Mouse (Mus musculus) forebrain, postnatal 0 days (tissue): Measurements from ENCODE around the gene Frrs1l. TPM values are rescaled to one million over a fixed set of nuclear protein-coding genes. Genes with fewer than 3 reads are reported as not detected.

Experiments
- ATAC-seq: fragments of 200-750 bp; cut with Nextera tagmentation; 2 replicates; pipeline ENCODE4 v1.8.0; 2017; ENCODE audit warnings: mild to moderate bottlenecking, moderate library complexity
- DNase-seq: peaks from one replicate; pipeline ENCODE4 v3.0.0-alpha.2; 2015
- H3K27ac ChIP-seq: fragments of 300-500 bp; sonication (generic); 2 replicates; pipeline ENCODE4 v1.5.1; 2014; ENCODE audit warnings: low read depth, mild to moderate bottlenecking, antibody characterized with exemption, low read length, moderate library complexity, mixed read lengths
- H3K27me3 ChIP-seq: fragments of 300-500 bp; sonication (generic); 2 replicates; pipeline ENCODE4 v1.6.1; 2014; ENCODE audit warnings: mild to moderate bottlenecking, low read length, mixed read lengths; ENCODE audit not compliant: insufficient read depth
- H3K36me3 ChIP-seq: fragments of 300-500 bp; sonication (generic); 2 replicates; pipeline ENCODE4 v1.6.1; 2014; ENCODE audit warnings: mild to moderate bottlenecking, moderate library complexity; ENCODE audit not compliant: insufficient read depth
- H3K4me1 ChIP-seq: fragments of 300-500 bp; sonication (generic); 2 replicates; pipeline ENCODE4 v1.6.1; 2014; ENCODE audit warnings: antibody characterized with exemption; ENCODE audit not compliant: insufficient read depth
- H3K4me2 ChIP-seq: fragments of 300-500 bp; sonication (generic); 2 replicates; pipeline ENCODE4 v1.6.1; 2014; ENCODE audit warnings: low read depth, mild to moderate bottlenecking, moderate library complexity
- H3K4me3 ChIP-seq: fragments of 300-500 bp; sonication (generic); 2 replicates; pipeline ENCODE4 v1.5.1; 2014; ENCODE audit warnings: low read depth, low read length, mixed read lengths
- H3K9ac ChIP-seq: fragments of 300-500 bp; sonication (generic); 2 replicates; pipeline ENCODE4 v1.6.1; 2014; ENCODE audit warnings: mild to moderate bottlenecking
- H3K9me3 ChIP-seq: fragments of 300-500 bp; sonication (generic); 2 replicates; pipeline ENCODE4 v1.6.1; 2016; ENCODE audit warnings: low read length
- CTCF ChIP-seq: sonication (generic); IDR thresholded peaks from 2 replicates; pipeline ENCODE4 v1.5.1; 2016; ENCODE audit warnings: antibody characterized with exemption, control low read depth, low read depth
- WGBS: fragments of 180-500 bp; shearing (Covaris S2); extraction: QIAGEN DNeasy Blood & Tissue Kit; methylation state at CpG from one replicate; pipeline ENCODE4 v1.1.7; 2014; 5-methylcytosine and 5-hydroxymethylcytosine counted together
- polyA plus RNA-seq: library from polyadenylated mRNA; unstranded; fragments of >200 nt; fragmentation: Nextera tagmentation; extraction: Ambion mirVana; gene quantifications from 2 replicates; pipeline ENCODE4 v1.2.1, GENCODE M21; 2015
- total RNA-seq: library from RNA; depleted of rRNA; stranded (reverse); fragments of >200 nt; gene quantifications from 2 replicates; pipeline ENCODE4 v1.2.3, GENCODE M21; 2014

Frrs1l gene
- total and polyA plus RNA-seq, 2 experiments from 2014 or later: 25.2 to 43.4 TPM

DNA sequence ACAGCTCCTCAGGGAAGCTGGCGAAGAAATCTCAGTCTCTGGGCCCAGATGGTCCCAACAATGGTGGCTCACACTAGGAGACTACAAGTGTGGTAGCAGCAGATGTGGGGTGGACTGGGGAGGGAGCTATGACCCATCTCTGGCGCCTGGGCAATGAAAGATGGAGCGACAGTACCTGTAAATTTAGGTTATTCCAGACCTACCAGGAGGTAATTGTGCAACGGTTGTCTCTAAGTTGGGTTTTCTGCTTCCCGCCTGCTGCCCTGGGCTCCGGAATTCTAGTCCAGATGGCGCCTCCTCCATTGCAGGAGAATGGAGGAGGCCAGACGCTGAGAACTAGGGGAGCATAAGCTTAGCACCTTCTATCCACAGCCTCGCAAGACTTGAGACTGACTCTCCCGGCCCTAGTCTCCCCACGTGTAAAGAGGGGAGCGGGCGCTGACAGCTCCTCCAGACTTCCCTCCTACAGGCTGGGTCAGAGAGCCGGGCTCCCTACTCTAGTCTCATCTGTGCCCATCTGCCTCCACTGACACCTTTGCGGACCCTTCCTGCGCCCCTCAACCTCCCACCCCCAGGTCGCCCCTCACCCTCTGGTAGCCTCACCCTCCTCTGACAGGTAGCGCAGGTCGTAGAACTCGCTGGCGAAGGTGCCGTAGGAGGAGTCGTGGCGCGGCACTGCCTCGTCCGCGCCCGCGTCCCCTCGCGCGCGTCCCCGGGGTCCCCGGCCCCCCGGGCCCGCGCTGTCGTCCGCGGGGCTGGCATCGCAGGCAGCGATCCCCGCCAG is 568 bp downstream of the Frrs1l start:
- no peaks in the 10 kb centered on the region for H3K36me3 ChIP-seq
- H3K27me3 ChIP-seq: no peaks in the 10 kb centered on the region
- peak overlapping the region; percentile 75 for H3K4me3 ChIP-seq
- ATAC-seq (peak; percentile 85), DNase-seq (peak; percentile 77)
- H3K4me1 ChIP-seq: no peaks in the 10 kb centered on the region
- TF ChIP-seq CTCF: no peak
- H3K4me2 ChIP-seq: peak overlapping the region; percentile 81
- H3K9ac ChIP-seq: peak overlapping the region; percentile 81
- H3K27ac ChIP-seq: peak overlapping the region; percentile 89
- 2% methylated on average over 45 of the region's 45 CpGs for WGBS
- no peaks in the 10 kb centered on the region for H3K9me3 ChIP-seq

- WGBS: 76% methylated on average over 7 of the region's 7 CpGs
- no peak for TF ChIP-seq CTCF
- no peaks in the 10 kb centered on the region for H3K9me3 ChIP-seq
- H3K4me2 ChIP-seq: no peak overlapping the region
- H3K4me1 ChIP-seq: no peaks in the 10 kb centered on the region
- no peak for DNase-seq
- no peak for ATAC-seq
- no peak overlapping the region for H3K9ac ChIP-seq
- peaks cover 33% of the 10 kb centered on the region for H3K36me3 ChIP-seq
- H3K4me3 ChIP-seq: no peak overlapping the region
- no peaks in the 10 kb centered on the region for H3K27me3 ChIP-seq
- no peak overlapping the region for H3K27ac ChIP-seq
Observed at GRCm38 (mm10) chr4:56965586-56966179, 24.5 kb downstream of the Frrs1l start.

- Histone ChIP-seq H3K36me3 (peaks cover 41% of the 10 kb centered on the region), H3K9me3 (no peaks in the 10 kb centered on the region), H3K9ac (no peak overlapping the region), H3K4me2 (no peak overlapping the region), H3K4me3 (no peak overlapping the region), H3K4me1 (no peaks in the 10 kb centered on the region), H3K27ac (no peak overlapping the region), H3K27me3 (no peaks in the 10 kb centered on the region)
- 93% methylated on average over 6 of the region's 6 CpGs for WGBS
- TF ChIP-seq CTCF: no peak
- ATAC-seq (no peak), DNase-seq (no peak)
Observed at GRCm38 (mm10) chr4:56963687-56964086, 26.5 kb downstream of the Frrs1l start.

DNA sequence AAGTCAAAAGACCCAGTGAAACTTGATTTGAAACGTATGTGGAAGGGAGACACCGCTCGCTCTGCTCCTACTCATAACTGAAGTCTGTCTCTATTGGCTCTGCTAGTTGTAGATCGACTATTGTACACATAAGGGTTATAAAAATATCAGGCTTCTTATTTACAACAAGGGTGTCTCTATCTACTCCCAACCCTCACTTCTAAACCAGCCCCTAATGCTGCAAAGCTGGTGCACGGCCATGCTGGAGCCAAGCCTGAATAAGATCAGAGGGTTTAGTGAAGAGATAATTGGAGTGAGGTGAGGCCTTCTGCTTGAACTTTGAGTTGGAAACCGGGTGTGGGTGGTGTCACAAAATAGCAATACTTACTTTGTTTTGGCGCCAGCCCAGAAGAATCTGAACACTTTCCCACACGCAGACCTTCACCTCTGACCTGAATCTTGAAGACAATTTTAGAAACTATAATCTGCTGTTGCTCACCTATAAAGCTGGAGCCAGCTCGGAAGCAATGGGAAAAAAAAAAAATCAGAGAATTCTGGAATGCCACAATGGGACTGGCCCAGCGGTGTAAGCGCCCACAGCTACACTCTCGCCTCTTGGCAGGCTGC is 28.8 kb downstream of the Frrs1l start:
- TF ChIP-seq CTCF: no peak
- no peak for DNase-seq
- WGBS: 83% methylated on average over 12 of the region's 12 CpGs

GRCm38 (mm10) chr4:56957518-56957917 is 32.7 kb downstream of the Frrs1l start:
- no peaks in the 10 kb centered on the region for H3K9me3 ChIP-seq
- H3K27me3 ChIP-seq: no peaks in the 10 kb centered on the region
- 70% methylated on average over 9 of the region's 9 CpGs for WGBS
- no peak for DNase-seq
- no peak overlapping the region for H3K9ac ChIP-seq
- no peak for TF ChIP-seq CTCF
- peaks cover 16% of the 10 kb centered on the region for H3K36me3 ChIP-seq
- H3K4me1 ChIP-seq: no peaks in the 10 kb centered on the region
- H3K4me2 ChIP-seq: no peak overlapping the region
- no peak overlapping the region for H3K4me3 ChIP-seq
- no peak overlapping the region for H3K27ac ChIP-seq
- ATAC-seq: no peak

More for the DNA sequence above, 28.8 kb downstream of the Frrs1l start:
- Histone ChIP-seq H3K4me3 (no peak overlapping the region), H3K4me2 (no peak overlapping the region), H3K27ac (no peak overlapping the region), H3K9me3 (no peaks in the 10 kb centered on the region), H3K9ac (no peak overlapping the region), H3K27me3 (no peaks in the 10 kb centered on the region), H3K4me1 (no peaks in the 10 kb centered on the region), H3K36me3 (peaks cover 27% of the 10 kb centered on the region)
- no peak for ATAC-seq

- DNase-seq (no peak), ATAC-seq (no peak)
- TF ChIP-seq CTCF: no peak
Observed at GRCm38 (mm10) chr4:56953235-56953634, 37.0 kb downstream of the Frrs1l start.

DNA sequence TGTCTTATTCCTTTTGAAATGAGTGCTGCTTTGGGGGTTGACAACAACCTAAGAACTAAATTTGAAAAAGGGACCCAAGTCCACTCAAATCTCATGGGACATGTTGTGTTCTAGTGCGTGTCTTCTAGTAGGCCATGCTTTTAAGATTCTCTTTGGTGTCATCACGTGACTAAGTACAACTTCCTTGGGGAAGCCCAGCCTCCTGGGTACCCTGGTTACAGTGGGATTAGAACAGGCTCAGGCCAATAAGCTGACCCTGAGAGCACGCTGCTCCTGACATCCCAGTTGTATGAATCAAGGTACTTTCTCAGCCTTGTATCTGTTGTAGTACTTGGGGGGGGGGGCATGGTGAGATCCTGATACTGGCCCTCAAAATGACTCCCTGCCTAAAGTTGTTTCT is 38.5 kb downstream of the Frrs1l start:
- 86% methylated on average over 3 of the region's 3 CpGs for WGBS
- ATAC-seq: no peak

More at GRCm38 (mm10) chr4:56953235-56953634, 37.0 kb downstream of the Frrs1l start:
- H3K4me3 ChIP-seq: no peak overlapping the region
- 72% methylated on average over 6 of the region's 6 CpGs for WGBS
- H3K4me1 ChIP-seq: no peaks in the 10 kb centered on the region
- H3K27ac ChIP-seq: no peak overlapping the region
- H3K36me3 ChIP-seq: no peaks in the 10 kb centered on the region
- H3K27me3 ChIP-seq: no peaks in the 10 kb centered on the region
- no peak overlapping the region for H3K9ac ChIP-seq
- H3K4me2 ChIP-seq: no peak overlapping the region
- no peaks in the 10 kb centered on the region for H3K9me3 ChIP-seq

More for the DNA sequence above, 38.5 kb downstream of the Frrs1l start:
- Histone ChIP-seq H3K9me3 (no peaks in the 10 kb centered on the region), H3K4me3 (no peak overlapping the region), H3K27ac (no peak overlapping the region), H3K4me2 (no peak overlapping the region), H3K36me3 (no peaks in the 10 kb centered on the region), H3K27me3 (no peaks in the 10 kb centered on the region), H3K4me1 (no peaks in the 10 kb centered on the region), H3K9ac (no peak overlapping the region)
- DNase-seq: no peak
- TF ChIP-seq CTCF: no peak
